Mouse (Mus musculus) fat pad, adult 2 months (tissue): ENCODE data around the gene Acat2.
"Not testable (repeated sequence)": the region's sequence is repeated elsewhere in the genome, so short reads cannot be mapped to it uniquely, and the experiment has no call there.

Experiments
- DNase-seq: peaks from one replicate; pipeline ENCODE4 v3.0.0-alpha.2; 2011; ENCODE audit warnings: low read depth, low spot score; ENCODE audit errors: extremely low read depth

The Acat2 gene

GRCm38 (mm10) chr17:12909361-12910280, 50.9 kb downstream of the Acat2 start, which contains the start of gene Pnldc1:
Gene Pnldc1, minus strand, starts transcription at chr17:12910230.
- DNase-seq, result no peak

- no peak for DNase-seq
Measured at GRCm38 (mm10) chr17:12906436-12906835, 54.1 kb downstream of the Acat2 start.

GRCm38 (mm10) chr17:12905810-12906209, 54.7 kb downstream of the Acat2 start:
- DNase-seq, result no peak

GRCm38 (mm10) chr17:12904349-12904748, 56.2 kb downstream of the Acat2 start:
- no peak for DNase-seq

- DNase-seq, result no peak
Measured at GRCm38 (mm10) chr17:12903372-12904333, 56.9 kb downstream of the Acat2 start.

DNA sequence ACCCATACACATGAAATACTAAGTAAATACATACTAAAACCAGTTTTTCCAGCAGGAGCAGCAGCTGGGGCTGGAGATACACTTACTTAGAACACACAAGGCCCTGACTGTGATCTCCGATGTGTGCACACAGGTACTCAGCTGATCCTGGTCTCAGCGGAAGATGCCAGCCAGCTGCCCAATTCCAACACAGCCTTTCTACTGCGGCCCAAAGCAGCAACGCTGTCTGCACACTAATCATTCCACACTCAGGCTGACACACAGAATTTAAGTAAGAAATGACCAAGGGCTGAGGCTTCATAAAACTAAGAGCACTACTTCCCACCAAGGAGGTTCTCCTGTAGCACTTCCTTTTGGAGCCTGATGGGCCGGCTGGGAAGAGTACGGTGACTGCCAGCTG, 58.3 kb downstream of the Acat2 start:
- no peak for DNase-seq

DNA sequence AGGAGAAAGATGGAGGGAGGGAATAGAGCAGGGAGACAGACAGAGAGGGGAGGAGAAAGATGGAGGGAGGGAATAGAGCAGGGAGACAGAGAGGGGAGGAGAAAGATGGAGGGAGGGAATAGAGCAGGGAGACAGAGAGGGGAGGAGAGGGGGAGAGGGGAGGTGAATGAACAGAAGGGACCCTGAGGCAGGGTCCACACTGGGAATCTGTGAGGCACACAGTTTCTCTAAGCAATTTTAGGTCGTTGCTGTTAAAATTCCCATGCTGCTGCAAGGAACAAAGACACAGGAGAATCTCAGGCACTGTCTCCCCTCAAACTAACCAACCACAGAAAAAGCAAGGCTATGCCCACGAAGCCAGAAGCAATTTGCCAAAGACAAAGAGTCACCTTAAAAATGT, 61.9 kb downstream of the Acat2 start:
- not testable (repeated sequence) for DNase-seq

- no peak for DNase-seq
Measured at GRCm38 (mm10) chr17:12897674-12898073, 62.9 kb downstream of the Acat2 start.
